Mouse (Mus musculus): ENCODE results near the gene 6030458C11Rik.

6030458C11Rik gene

DNA sequence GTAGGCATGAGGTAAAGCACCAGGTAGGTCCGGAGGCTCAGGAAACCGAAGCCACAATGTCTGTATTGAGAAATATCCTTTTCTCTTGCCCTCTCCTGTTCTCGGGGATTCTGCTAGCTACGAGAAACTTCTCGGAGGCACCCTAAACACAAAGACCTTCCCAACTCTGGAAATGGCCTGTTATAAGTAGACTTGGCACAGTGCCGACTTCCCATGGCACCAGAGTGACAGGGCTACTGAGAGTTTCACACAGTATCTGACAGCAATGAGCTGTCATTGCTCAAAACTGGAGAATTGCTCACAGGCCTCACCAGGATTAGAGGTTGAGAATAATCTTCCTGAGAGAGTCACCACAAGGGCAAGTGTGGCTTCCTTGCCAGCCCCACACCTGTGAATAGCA is 63.7 kb downstream of the 6030458C11Rik start:
- DNase-seq (ENCODE audit: low read depth, low spot score): no peak

DNA sequence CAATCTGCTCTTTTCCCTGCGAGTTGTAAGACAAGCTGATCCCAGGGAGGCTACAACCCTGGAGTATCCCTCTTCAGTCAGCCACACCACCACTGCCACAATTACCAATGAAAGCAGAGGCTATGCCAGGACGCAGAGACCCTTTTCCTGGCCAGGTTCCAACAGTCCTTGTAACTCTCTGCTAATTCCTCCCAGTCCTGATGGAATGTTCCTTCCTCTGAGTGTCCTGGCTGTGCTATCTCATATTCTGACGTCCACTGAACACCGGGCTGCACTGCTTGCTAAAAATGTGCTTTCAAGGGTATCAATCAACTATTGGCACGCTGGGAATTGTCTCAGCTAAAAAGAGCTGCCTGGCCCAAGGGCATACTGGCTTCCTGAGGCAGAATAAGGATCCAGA is 66.0 kb downstream of the 6030458C11Rik start:
- no peak for DNase-seq (ENCODE audit: low read depth, low spot score)

Measured in WW6 (cell line).